Mouse (Mus musculus) bone marrow macrophage, adult 2 months (primary cell): ENCODE results near the gene Palld.

Experiments
- CTCF ChIP-seq: IDR thresholded peaks from 2 replicates; pipeline ENCODE4 v1.5.1; 2012; ENCODE audit warnings: low read depth, mild to moderate bottlenecking, low read length, moderate library complexity
- POLR2A ChIP-seq: IDR thresholded peaks from 2 replicates; pipeline ENCODE4 v1.6.1; 2012; ENCODE audit warnings: mild to moderate bottlenecking, low read depth, low read length, borderline replicate concordance

DNA sequence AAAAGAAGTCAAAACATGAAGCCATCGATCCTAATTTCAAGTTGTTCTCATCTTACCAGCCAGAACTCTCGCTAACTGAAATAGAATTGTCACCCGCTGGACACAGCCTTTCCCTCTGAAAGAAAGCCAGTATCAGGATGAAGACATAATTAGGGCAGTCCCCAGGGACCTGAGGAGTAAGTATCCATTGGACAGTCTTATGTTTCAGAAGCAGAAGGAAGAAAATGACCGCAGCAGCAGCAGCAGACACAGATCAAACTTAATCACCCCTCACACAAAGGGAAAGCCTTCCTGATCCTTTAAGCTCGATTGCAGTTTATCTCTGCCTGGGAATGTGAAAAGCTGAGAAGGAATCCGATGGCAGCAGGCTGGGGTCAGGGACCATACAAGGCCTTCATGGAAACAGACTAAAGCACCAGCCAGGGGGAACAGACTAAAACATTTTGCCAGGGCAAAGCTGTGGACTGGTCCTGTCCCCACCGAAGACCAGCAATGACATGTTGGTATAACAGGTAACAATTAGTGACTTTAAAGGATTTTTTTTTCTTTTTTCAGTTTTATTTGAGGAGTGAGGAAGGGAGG is 53.8 kb downstream of the Palld start:
- TF ChIP-seq CTCF (no peak), POLR2A (no peak)
